Mouse (Mus musculus) lung, postnatal 0 days (tissue): ENCODE data around the gene Rgs11. TPM values are rescaled to one million over a fixed set of nuclear protein-coding genes. Genes with fewer than 3 reads are reported as not detected.

Experiments
- ATAC-seq: fragments of 200-750 bp; cut with Nextera tagmentation; 2 replicates; pipeline ENCODE4 v1.8.0; 2017; ENCODE audit warnings: moderate library complexity
- DNase-seq: peaks from one replicate; pipeline ENCODE4 v3.0.0-alpha.2; 2016; ENCODE audit warnings: low spot score
- H3K27ac ChIP-seq: fragments of 300-500 bp; sonication (generic); 2 replicates; pipeline ENCODE4 v1.5.1; 2014; ENCODE audit warnings: antibody characterized with exemption, mild to moderate bottlenecking, low read length, mixed read lengths
- H3K27me3 ChIP-seq: fragments of 300-500 bp; sonication (generic); replicated peaks from 2 replicates; pipeline ENCODE4 v1.6.1; 2014; ENCODE audit warnings: low read length, mixed read lengths; ENCODE audit not compliant: insufficient read depth
- H3K36me3 ChIP-seq: fragments of 300-500 bp; sonication (generic); 2 replicates; pipeline ENCODE4 v1.6.1; 2014; ENCODE audit warnings: low read length, mixed read lengths; ENCODE audit not compliant: insufficient read depth
- H3K4me1 ChIP-seq: fragments of 300-500 bp; sonication (generic); 2 replicates; pipeline ENCODE4 v1.6.1; 2014; ENCODE audit warnings: antibody characterized with exemption, low read depth, low read length, mixed read lengths; ENCODE audit not compliant: insufficient read depth
- H3K4me2 ChIP-seq: fragments of 300-500 bp; sonication (generic); replicated peaks from 2 replicates; pipeline ENCODE4 v1.6.1; 2014; ENCODE audit warnings: low read depth, mild to moderate bottlenecking, low read length, moderate library complexity, mixed read lengths
- H3K4me3 ChIP-seq: fragments of 300-500 bp; sonication (generic); 2 replicates; pipeline ENCODE4 v1.5.1; 2014; ENCODE audit warnings: low read depth, low read length
- H3K9ac ChIP-seq: fragments of 300-500 bp; sonication (generic); replicated peaks from 2 replicates; pipeline ENCODE4 v1.6.1; 2014; ENCODE audit warnings: low read depth, mild to moderate bottlenecking
- H3K9me3 ChIP-seq: fragments of 300-500 bp; sonication (generic); 2 replicates; pipeline ENCODE4 v1.6.1; 2016; ENCODE audit warnings: low read length, mixed read lengths
- CTCF ChIP-seq: IDR thresholded peaks from 2 replicates; pipeline ENCODE4 v1.5.1; 2016; ENCODE audit warnings: antibody characterized with exemption, mild to moderate bottlenecking
- EP300 ChIP-seq: IDR thresholded peaks from 2 replicates; pipeline ENCODE4 v1.6.1; 2016; ENCODE audit warnings: antibody characterized with exemption, mild to moderate bottlenecking, control low read depth
- WGBS: fragments of 180-500 bp; shearing (Covaris S2); extraction: QIAGEN DNeasy Blood & Tissue Kit; methylation state at CpG from one replicate; pipeline ENCODE4 v1.1.7; 2014; 5-methylcytosine and 5-hydroxymethylcytosine counted together
- polyA plus RNA-seq: library from polyadenylated mRNA; unstranded; fragments of >200 nt; fragmentation: Nextera tagmentation; extraction: Ambion mirVana; gene quantifications from 2 replicates; pipeline ENCODE4 v1.2.1, GENCODE M21; 2015

Rgs11 gene
- polyA plus RNA-seq, 1 experiment from 2014 or later: 11.8 TPM

- H3K4me2 ChIP-seq: no peak overlapping the region
- 55% methylated on average over 13 of the region's 13 CpGs for WGBS
- no peak for DNase-seq
- H3K4me1 ChIP-seq: no peaks in the 10 kb centered on the region
- H3K9me3 ChIP-seq: no peaks in the 10 kb centered on the region
- no peaks in the 10 kb centered on the region for H3K36me3 ChIP-seq
- H3K27me3 ChIP-seq: no peaks in the 10 kb centered on the region
- no peak overlapping the region for H3K9ac ChIP-seq
- ATAC-seq: 0 out of 2 replicates have a peak, but pooled peaks have one; percentile 35
- H3K27ac ChIP-seq: no peak overlapping the region
- H3K4me3 ChIP-seq: no peak overlapping the region
- TF ChIP-seq EP300 (no peak), CTCF (no peak)
These were observed 32.5 kb downstream of the Rgs11 start for GRCm38 (mm10) chr17:26235077-26235815.

- 79% methylated on average over 10 of the region's 10 CpGs for WGBS
- Histone ChIP-seq H3K36me3 (no peaks in the 10 kb centered on the region), H3K4me2 (no peak overlapping the region), H3K9ac (no peak overlapping the region), H3K27me3 (no peaks in the 10 kb centered on the region), H3K4me3 (no peak overlapping the region), H3K9me3 (no peaks in the 10 kb centered on the region), H3K4me1 (no peaks in the 10 kb centered on the region), H3K27ac (no peak overlapping the region)
- TF ChIP-seq CTCF (no peak), EP300 (no peak)
- DNase-seq (no peak), ATAC-seq (no peak)
These were observed 34.9 kb downstream of the Rgs11 start for GRCm38 (mm10) chr17:26237667-26238066.

GRCm38 (mm10) chr17:26239551-26239950 lies 36.8 kb downstream of the Rgs11 start:
- peaks cover 3% of the 10 kb centered on the region; the same call in 1 of the 2 replicates for H3K4me1 ChIP-seq
- WGBS: 54% methylated on average over 2 of the region's 2 CpGs
- TF ChIP-seq CTCF: no peak
- no peak for TF ChIP-seq EP300
- no peaks in the 10 kb centered on the region for H3K36me3 ChIP-seq
- no peak overlapping the region for H3K4me3 ChIP-seq
- no peak for ATAC-seq
- no peak overlapping the region for H3K4me2 ChIP-seq
- H3K27ac ChIP-seq: no peak overlapping the region
- no peaks in the 10 kb centered on the region for H3K9me3 ChIP-seq
- no peak overlapping the region for H3K9ac ChIP-seq
- no peak for DNase-seq
- H3K27me3 ChIP-seq: no peaks in the 10 kb centered on the region

- peaks cover 3% of the 10 kb centered on the region; the same call in 1 of the 2 replicates for H3K4me1 ChIP-seq
- H3K9ac ChIP-seq: no peak overlapping the region
- no peaks in the 10 kb centered on the region for H3K9me3 ChIP-seq
- no peaks in the 10 kb centered on the region for H3K36me3 ChIP-seq
- no peak for ATAC-seq
- no peak for TF ChIP-seq CTCF
- TF ChIP-seq EP300: no peak
- H3K4me3 ChIP-seq: no peak overlapping the region
- WGBS: 70% methylated on average over 6 of the region's 6 CpGs
- DNase-seq: no peak
- no peaks in the 10 kb centered on the region for H3K27me3 ChIP-seq
- no peak overlapping the region for H3K4me2 ChIP-seq
- no peak overlapping the region for H3K27ac ChIP-seq
These were observed 37.5 kb downstream of the Rgs11 start for GRCm38 (mm10) chr17:26240120-26240790.

- DNase-seq (no peak), ATAC-seq (no peak)
- WGBS: 80% methylated on average over 6 of the region's 6 CpGs
- TF ChIP-seq CTCF: no peak
- no peak for TF ChIP-seq EP300
- no peaks in the 10 kb centered on the region for H3K9me3 ChIP-seq
- H3K27ac ChIP-seq: no peak overlapping the region
- peaks cover 3% of the 10 kb centered on the region; the same call in 1 of the 2 replicates for H3K4me1 ChIP-seq
- no peaks in the 10 kb centered on the region for H3K36me3 ChIP-seq
- no peak overlapping the region for H3K9ac ChIP-seq
- no peaks in the 10 kb centered on the region for H3K27me3 ChIP-seq
- H3K4me2 ChIP-seq: no peak overlapping the region
- no peak overlapping the region for H3K4me3 ChIP-seq
These were observed 38.2 kb downstream of the Rgs11 start for GRCm38 (mm10) chr17:26240990-26241389.

GRCm38 (mm10) chr17:26243471-26244100 lies 40.8 kb downstream of the Rgs11 start:
- Histone ChIP-seq H3K4me1 (peaks cover 3% of the 10 kb centered on the region; the same call in 1 of the 2 replicates), H3K9ac (no peak overlapping the region; the same call in 1 of the 2 replicates), H3K36me3 (no peaks in the 10 kb centered on the region), H3K27ac (peak overlapping the region; percentile 74), H3K4me2 (peak overlapping the region; percentile 61), H3K4me3 (peak overlapping the region; percentile 53), H3K27me3 (no peaks in the 10 kb centered on the region), H3K9me3 (no peaks in the 10 kb centered on the region)
- no peak for TF ChIP-seq EP300
- peak; percentile 65 for TF ChIP-seq CTCF
- under 1% methylated on average over 32 of the region's 32 CpGs for WGBS
- ATAC-seq (peak; percentile 81), DNase-seq (peak; percentile 84)
